In genomic region chr3:100393956-100394355, GRCm38 (mm10) we compare ENCODE assay signal across 23 mouse cellular contexts.
"Had no signal": no experiment of that assay in that cellular context is flagged by ENCODE, and none has a peak within 500 bp of the region (broad histone marks: within the 10 kb centered on the region; RNA-seq: fewer than 3 reads in every experiment).

No protein-coding gene starts in this region.

- H3K36me3 ChIP-seq: heart, embryonic 12.5 days; hindbrain, embryonic 13.5 days; hindbrain, embryonic 15.5 days; kidney, embryonic 15.5 days; limb, embryonic 13.5 days; liver, embryonic 12.5 days had no signal

- H3K9me3 ChIP-seq: heart, embryonic 12.5 days; hindbrain, embryonic 13.5 days; hindbrain, embryonic 15.5 days; kidney, embryonic 15.5 days; limb, embryonic 13.5 days; liver, embryonic 12.5 days had no signal

- H3K4me2 ChIP-seq: heart, embryonic 12.5 days; hindbrain, embryonic 13.5 days; hindbrain, embryonic 15.5 days; kidney, embryonic 15.5 days; liver, embryonic 12.5 days had no signal

- H3K27me3 ChIP-seq: hindbrain, embryonic 13.5 days; hindbrain, embryonic 15.5 days; kidney, embryonic 15.5 days; limb, embryonic 13.5 days had no signal

- H3K4me3 ChIP-seq: heart, adult 2 months; heart, embryonic 12.5 days; hindbrain, embryonic 13.5 days; hindbrain, embryonic 15.5 days; kidney, embryonic 15.5 days; limb, embryonic 13.5 days; liver, embryonic 12.5 days had no signal

- H3K9ac ChIP-seq: forebrain, postnatal 0 days; heart, embryonic 12.5 days; hindbrain, embryonic 13.5 days; hindbrain, embryonic 15.5 days; kidney, embryonic 15.5 days; limb, embryonic 13.5 days; liver, embryonic 12.5 days; liver, embryonic 14.5 days had no signal

- ATAC-seq: forebrain, postnatal 0 days; hindbrain, postnatal 0 days; intestine, embryonic 16.5 days; liver, embryonic 12.5 days had no signal

- H3K27ac ChIP-seq: heart, adult 2 months; hindbrain, embryonic 13.5 days; hindbrain, embryonic 15.5 days; hindbrain, postnatal 0 days; liver, embryonic 12.5 days; liver, embryonic 14.5 days had no signal

- H3K4me1 ChIP-seq: heart, embryonic 12.5 days; hindbrain, embryonic 13.5 days; hindbrain, embryonic 15.5 days; liver, embryonic 12.5 days had no signal

- DNase-seq: forebrain, postnatal 0 days; gastrocnemius, postnatal 10 days; gastrocnemius, postnatal 36 days; heart, adult 2 months; heart, postnatal 10 days; kidney, adult 11 months; kidney, adult 2 months; kidney, adult 9 months; kidney, postnatal 14 days; kidney, postnatal 36 days; layer of hippocampus, adult 9-11 months; layer of hippocampus, postnatal 36 days; left cerebral cortex, postnatal 4 days; liver had no signal
